Mouse (Mus musculus): ENCODE measurements around the gene Mkrn2. TPM values are rescaled to one million over a fixed set of nuclear protein-coding genes. Genes with fewer than 3 reads are reported as not detected.

Mkrn2 gene
- 13.4 and 17.6 TPM in 2 replicates for total RNA-seq (2017)

- peak; percentile 94 for ATAC-seq (ENCODE audit: extremely low read depth, insufficient number of reproducible peaks, low FRiP score, poor library complexity, severe bottlenecking)
Observed at GRCm38 (mm10) chr6:115601715-115602523, at the start of gene Mkrn2. TSS of gene Mkrn2 (plus strand) at chr6:115601902.

GRCm38 (mm10) chr6:115555485-115555884 is 46.2 kb upstream of the Mkrn2 start:
- ATAC-seq (ENCODE audit: extremely low read depth, insufficient number of reproducible peaks, low FRiP score, poor library complexity, severe bottlenecking), result no peak

GRCm38 (mm10) chr6:115558176-115558575 is 43.5 kb upstream of the Mkrn2 start:
- no peak for ATAC-seq (ENCODE audit: extremely low read depth, insufficient number of reproducible peaks, low FRiP score, poor library complexity, severe bottlenecking)

GRCm38 (mm10) chr6:115559651-115560632 is 41.8 kb upstream of the Mkrn2 start:
- no peak for ATAC-seq (ENCODE audit: extremely low read depth, insufficient number of reproducible peaks, low FRiP score, poor library complexity, severe bottlenecking)

- no peak for ATAC-seq (ENCODE audit: extremely low read depth, insufficient number of reproducible peaks, low FRiP score, poor library complexity, severe bottlenecking)
Observed at GRCm38 (mm10) chr6:115565479-115566045, 36.1 kb upstream of the Mkrn2 start.

GRCm38 (mm10) chr6:115574171-115574570 is 27.5 kb upstream of the Mkrn2 start:
- no peak for ATAC-seq (ENCODE audit: extremely low read depth, insufficient number of reproducible peaks, low FRiP score, poor library complexity, severe bottlenecking)

GRCm38 (mm10) chr6:115577407-115577806 is 24.3 kb upstream of the Mkrn2 start:
- ATAC-seq (ENCODE audit: extremely low read depth, insufficient number of reproducible peaks, low FRiP score, poor library complexity, severe bottlenecking), result no peak

GRCm38 (mm10) chr6:115577941-115578340 is 23.8 kb upstream of the Mkrn2 start:
- ATAC-seq (ENCODE audit: extremely low read depth, insufficient number of reproducible peaks, low FRiP score, poor library complexity, severe bottlenecking), result no peak

- ATAC-seq (ENCODE audit: extremely low read depth, insufficient number of reproducible peaks, low FRiP score, poor library complexity, severe bottlenecking), result no peak
Observed at GRCm38 (mm10) chr6:115580810-115581209, 20.9 kb upstream of the Mkrn2 start.

GRCm38 (mm10) chr6:115582328-115583115 is 19.2 kb upstream of the Mkrn2 start:
- ATAC-seq (ENCODE audit: extremely low read depth, insufficient number of reproducible peaks, low FRiP score, poor library complexity, severe bottlenecking), result no peak

- peak; percentile 10; the same call in 1 of the 2 replicates for ATAC-seq (ENCODE audit: extremely low read depth, insufficient number of reproducible peaks, low FRiP score, poor library complexity, severe bottlenecking)
Observed at GRCm38 (mm10) chr6:115583430-115584125, 18.1 kb upstream of the Mkrn2 start.

GRCm38 (mm10) chr6:115584176-115584575 is 17.5 kb upstream of the Mkrn2 start:
- ATAC-seq (ENCODE audit: extremely low read depth, insufficient number of reproducible peaks, low FRiP score, poor library complexity, severe bottlenecking), result no peak

- no peak for ATAC-seq (ENCODE audit: extremely low read depth, insufficient number of reproducible peaks, low FRiP score, poor library complexity, severe bottlenecking)
Observed at GRCm38 (mm10) chr6:115586321-115586720, 15.4 kb upstream of the Mkrn2 start.

- ATAC-seq (ENCODE audit: extremely low read depth, insufficient number of reproducible peaks, low FRiP score, poor library complexity, severe bottlenecking), result no peak
Observed at GRCm38 (mm10) chr6:115591692-115592359, 9.9 kb upstream of the Mkrn2 start.

GRCm38 (mm10) chr6:115592458-115592857 is 9.2 kb upstream of the Mkrn2 start, which contains the start of gene Mkrn2os:
TSS of gene Mkrn2os (minus strand) at chr6:115592576.
- ATAC-seq (ENCODE audit: extremely low read depth, insufficient number of reproducible peaks, low FRiP score, poor library complexity, severe bottlenecking), result no peak

GRCm38 (mm10) chr6:115593252-115593651 is 8.4 kb upstream of the Mkrn2 start:
- no peak for ATAC-seq (ENCODE audit: extremely low read depth, insufficient number of reproducible peaks, low FRiP score, poor library complexity, severe bottlenecking)

- peak; percentile 51; the same call in 1 of the 2 replicates for ATAC-seq (ENCODE audit: extremely low read depth, insufficient number of reproducible peaks, low FRiP score, poor library complexity, severe bottlenecking)
Observed at GRCm38 (mm10) chr6:115594463-115594862, 7.2 kb upstream of the Mkrn2 start.

Data from neutrophil, adult 5-6 weeks (primary cell).